Mouse (Mus musculus) bone marrow, adult 2 months (tissue): ENCODE data around the gene Lyg1. TPM values are rescaled to one million over a fixed set of nuclear protein-coding genes. Genes with fewer than 3 reads are reported as not detected.

Experiments
- H3K27ac ChIP-seq: fragments of 200-500 bp; 2 replicates; pipeline ENCODE4 v1.5.1; 2012; ENCODE audit warnings: low read depth, mild to moderate bottlenecking, control low read depth, inconsistent platforms, low read length; ENCODE audit not compliant: control insufficient read depth, poor library complexity, insufficient read depth
- H3K4me1 ChIP-seq: fragments of 200-500 bp; 2 replicates; pipeline ENCODE4 v1.6.1; 2011; ENCODE audit warnings: low read length; ENCODE audit not compliant: control insufficient read depth, insufficient read depth
- H3K4me3 ChIP-seq: fragments of 200-500 bp; replicated peaks from 2 replicates; pipeline ENCODE3; 2011; ENCODE audit warnings: mild to moderate bottlenecking, low read depth, low read length, control low read depth; ENCODE audit not compliant: control insufficient read depth
- CTCF ChIP-seq: fragments of 200-500 bp; IDR thresholded peaks from 2 replicates; pipeline ENCODE4 v1.5.1; 2011; ENCODE audit warnings: low read length, control low read depth; ENCODE audit not compliant: control insufficient read depth, insufficient read depth
- POLR2A ChIP-seq: fragments of 200-500 bp; IDR thresholded peaks from 2 replicates; pipeline ENCODE4 v1.6.1; 2011; ENCODE audit warnings: low read depth, mild to moderate bottlenecking, control low read depth, low read length, borderline replicate concordance; ENCODE audit not compliant: control insufficient read depth
- WGBS: fragments of 180-500 bp; shearing (Covaris S2); methylation state at CpG from one replicate; pipeline ENCODE4 v1.1.7; 2018; 5-methylcytosine and 5-hydroxymethylcytosine counted together
- polyA plus RNA-seq: library from polyadenylated mRNA; stranded (reverse); fragments of >200 nt; gene quantifications from 2 replicates; pipeline ENCODE4 v1.2.4, GENCODE M21; 2011; ENCODE audit warnings: low replicate concordance; ENCODE audit not compliant: missing spikeins, insufficient read depth, insufficient read length

Gene Lyg1
- polyA plus RNA-seq, 1 experiment, result not detected

GRCm38 (mm10) chr1:37965571-37965970 is 8.0 kb upstream of the Lyg1 start:
- Histone ChIP-seq H3K4me1 (no peaks in the 10 kb centered on the region), H3K4me3 (no peak overlapping the region), H3K27ac (no peak overlapping the region)
- TF ChIP-seq CTCF, result no peak
- no peak for TF ChIP-seq POLR2A
- 82% methylated on average over 10 of the region's 10 CpGs for WGBS

- Histone ChIP-seq H3K4me1 (no peaks in the 10 kb centered on the region), H3K27ac (no peak overlapping the region), H3K4me3 (no peak overlapping the region)
- no peak for TF ChIP-seq CTCF
- TF ChIP-seq POLR2A, result no peak
- 78% methylated on average over 5 of the region's 5 CpGs for WGBS
Measured at GRCm38 (mm10) chr1:37959486-37959885, 1.9 kb upstream of the Lyg1 start.

DNA sequence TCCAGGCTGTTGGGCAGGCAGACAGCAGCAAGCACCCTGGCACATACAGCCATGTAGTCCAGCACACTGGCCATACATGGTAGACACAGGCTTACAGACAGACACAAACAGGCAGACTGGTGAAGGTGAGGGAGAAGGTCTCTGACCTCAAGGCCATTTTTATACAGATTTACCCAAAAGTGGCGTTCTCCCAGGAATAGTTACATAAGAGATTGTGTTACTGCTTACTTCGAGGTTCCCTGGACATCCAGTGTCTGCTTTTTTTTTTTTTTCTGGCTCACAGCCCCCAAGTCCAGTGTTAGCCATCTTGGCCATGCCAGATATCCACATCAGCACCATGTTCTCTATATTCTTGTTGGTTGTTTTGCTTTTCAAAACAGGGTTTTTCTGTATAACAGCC is 957 bp upstream of the Lyg1 start:
- 56% methylated on average over 2 of the region's 2 CpGs for WGBS
- TF ChIP-seq POLR2A (no peak), CTCF (no peak)
- Histone ChIP-seq H3K27ac (no peak overlapping the region), H3K4me1 (no peaks in the 10 kb centered on the region), H3K4me3 (no peak overlapping the region)

- no peak for TF ChIP-seq POLR2A
- TF ChIP-seq CTCF, result no peak
- no peaks in the 10 kb centered on the region for H3K4me1 ChIP-seq
- 4% methylated on average over 3 of the region's 3 CpGs for WGBS
- no peak overlapping the region for H3K27ac ChIP-seq
- H3K4me3 ChIP-seq, result no peak overlapping the region
Measured at GRCm38 (mm10) chr1:37956690-37957431, 698 bp downstream of the Lyg1 start.

DNA sequence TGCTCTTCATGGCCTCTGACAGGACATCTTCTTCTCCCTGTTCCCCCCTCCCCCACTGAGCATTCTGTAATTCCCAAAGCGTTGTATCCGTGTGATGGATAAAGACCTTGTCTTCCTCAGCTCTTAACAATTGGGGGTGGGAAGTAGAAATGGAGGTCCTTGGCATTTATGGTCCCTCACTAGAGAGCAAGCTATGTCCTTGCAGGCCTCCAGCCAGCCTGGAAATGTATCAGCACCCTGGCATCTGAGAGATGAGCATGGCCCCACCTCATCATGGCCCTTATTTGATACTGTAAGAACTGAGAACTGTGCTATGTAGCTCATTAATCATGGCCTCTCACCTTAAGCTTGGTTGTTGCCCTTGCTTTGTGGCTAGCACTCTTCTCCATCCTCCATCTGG is 2.3 kb downstream of the Lyg1 start:
- no peaks in the 10 kb centered on the region for H3K4me1 ChIP-seq
- TF ChIP-seq POLR2A, result no peak
- TF ChIP-seq CTCF, result no peak
- H3K4me3 ChIP-seq, result no peak overlapping the region
- H3K27ac ChIP-seq, result no peak overlapping the region
- 83% methylated on average over 2 of the region's 2 CpGs for WGBS

DNA sequence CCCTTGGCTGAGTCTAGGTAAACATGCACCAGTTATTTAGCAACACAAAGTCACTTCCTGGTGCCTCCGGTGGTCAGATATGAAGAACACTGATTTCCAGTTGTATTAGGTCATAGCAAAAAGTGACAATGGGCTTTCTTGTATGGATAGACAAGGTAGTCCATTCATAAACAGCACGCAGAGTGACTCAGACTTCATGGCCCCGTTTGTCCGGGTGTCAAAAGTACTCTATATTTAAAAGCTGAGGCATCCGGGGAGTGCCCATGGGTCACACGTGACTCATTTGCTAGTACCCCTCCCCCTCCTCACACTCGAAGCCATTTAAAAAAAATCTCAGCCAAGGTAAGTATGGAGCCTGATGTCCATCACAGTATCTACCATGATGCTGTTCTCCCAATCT is 2.8 kb downstream of the Lyg1 start:
- Histone ChIP-seq H3K4me3 (no peak overlapping the region), H3K27ac (no peak overlapping the region), H3K4me1 (no peaks in the 10 kb centered on the region)
- no peak for TF ChIP-seq CTCF
- TF ChIP-seq POLR2A, result no peak
- 75% methylated on average over 7 of the region's 7 CpGs for WGBS

DNA sequence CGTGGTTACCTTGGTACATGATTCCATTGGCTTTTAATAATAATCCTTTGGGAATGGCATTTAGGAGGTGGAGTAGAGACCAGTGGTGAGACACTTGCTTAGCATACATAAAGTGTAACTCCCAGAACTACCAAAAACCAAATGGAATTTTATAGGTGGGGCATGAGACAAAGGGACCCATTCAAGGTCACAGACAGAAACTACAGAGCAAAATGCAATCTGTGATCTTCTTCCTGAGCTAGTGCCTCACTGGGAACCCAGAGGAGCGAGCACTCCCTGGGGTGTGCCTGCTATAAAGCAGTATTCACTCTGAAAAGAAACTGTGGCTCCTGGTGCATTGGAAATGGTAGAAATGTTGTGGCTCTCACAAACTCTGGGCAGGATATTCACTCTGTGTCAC is 8.7 kb downstream of the Lyg1 start:
- TF ChIP-seq POLR2A (no peak), CTCF (no peak)
- Histone ChIP-seq H3K27ac (no peak overlapping the region), H3K4me1 (no peaks in the 10 kb centered on the region), H3K4me3 (no peak overlapping the region)
- 64% methylated on average over 2 of the region's 2 CpGs for WGBS

- Histone ChIP-seq H3K27ac (no peak overlapping the region), H3K4me3 (no peak overlapping the region), H3K4me1 (no peaks in the 10 kb centered on the region)
- 10% methylated on average over 3 of the region's 3 CpGs for WGBS
- TF ChIP-seq CTCF (no peak), POLR2A (no peak)
Measured at GRCm38 (mm10) chr1:37931806-37932205, 25.8 kb downstream of the Lyg1 start.

DNA sequence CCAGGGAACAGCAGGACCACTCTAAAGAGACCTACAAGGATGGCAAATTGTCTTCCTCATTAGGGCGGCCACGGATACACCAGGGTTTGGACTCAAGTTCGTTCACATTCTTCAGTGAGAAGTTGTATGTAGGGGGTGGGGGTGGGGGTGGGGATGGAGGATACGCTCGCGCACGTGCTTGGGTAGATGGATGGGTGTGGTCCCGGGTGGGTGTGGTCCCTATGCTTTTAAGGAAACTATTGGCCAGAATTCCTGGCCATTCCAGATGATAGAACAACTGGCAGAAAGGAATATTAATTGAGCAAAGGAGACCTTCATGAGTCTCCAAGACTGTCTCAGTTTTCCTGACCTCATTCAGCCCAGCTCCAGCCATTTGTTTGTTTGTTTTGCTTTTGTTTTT is 31.6 kb downstream of the Lyg1 start:
- TF ChIP-seq POLR2A (no peak), CTCF (no peak)
- Histone ChIP-seq H3K4me1 (no peaks in the 10 kb centered on the region), H3K4me3 (no peak overlapping the region), H3K27ac (no peak overlapping the region)
- 68% methylated on average over 8 of the region's 8 CpGs for WGBS
